Mouse (Mus musculus) embryonic facial prominence, embryonic 11.5 days (tissue): ENCODE data around the gene Mcee. TPM values are rescaled to one million over a fixed set of nuclear protein-coding genes. Genes with fewer than 3 reads are reported as not detected.

Experiments used
- ATAC-seq: fragments of 200-750 bp; cut with Nextera tagmentation; replicated peaks from 2 replicates; pipeline ENCODE4 v1.8.0; 2017; ENCODE audit warnings: low read depth; ENCODE audit not compliant: insufficient number of reproducible peaks, low FRiP score, low TSS enrichment
- DNase-seq: peaks from one replicate; pipeline ENCODE4 v3.0.0-alpha.2; 2015; ENCODE audit warnings: low spot score
- H3K27ac ChIP-seq: fragments of 300-500 bp; sonication (generic); replicated peaks from 2 replicates; pipeline ENCODE4 v1.5.1; 2014; ENCODE audit warnings: mild to moderate bottlenecking, low read depth, low read length, control low read depth
- H3K27me3 ChIP-seq: fragments of 300-500 bp; sonication (generic); 2 replicates; pipeline ENCODE4 v1.6.1; 2014; ENCODE audit warnings: mild to moderate bottlenecking, low read length, moderate library complexity, mixed read lengths; ENCODE audit not compliant: control insufficient read depth, insufficient read depth
- H3K36me3 ChIP-seq: fragments of 300-500 bp; sonication (generic); replicated peaks from 2 replicates; pipeline ENCODE4 v1.6.1; 2014; ENCODE audit warnings: low read depth, mild to moderate bottlenecking, low read length, moderate library complexity, mixed read lengths; ENCODE audit not compliant: control insufficient read depth, insufficient read depth
- H3K4me1 ChIP-seq: fragments of 300-500 bp; sonication (generic); 2 replicates; pipeline ENCODE4 v1.6.1; 2014; ENCODE audit warnings: low read length, mixed read lengths; ENCODE audit not compliant: control insufficient read depth, insufficient read depth
- H3K4me2 ChIP-seq: fragments of 300-500 bp; sonication (generic); 2 replicates; pipeline ENCODE4 v1.6.1; 2014; ENCODE audit warnings: low read depth, mild to moderate bottlenecking, control low read depth, low read length, moderate library complexity
- H3K4me3 ChIP-seq: fragments of 300-500 bp; sonication (generic); 2 replicates; pipeline ENCODE4 v1.5.1; 2014; ENCODE audit warnings: low read depth, low read length, control low read depth
- H3K9ac ChIP-seq: fragments of 300-500 bp; sonication (generic); replicated peaks from 2 replicates; pipeline ENCODE4 v1.6.1; 2014; ENCODE audit warnings: mild to moderate bottlenecking, control low read depth, low read length
- H3K9me3 ChIP-seq: fragments of 300-500 bp; sonication (generic); replicated peaks from 2 replicates; pipeline ENCODE4 v1.6.1; 2016; ENCODE audit warnings: mild to moderate bottlenecking, low read length, inconsistent platforms, mixed read lengths; ENCODE audit not compliant: control insufficient read depth
- WGBS: fragments of 180-500 bp; shearing (Covaris S2); extraction: QIAGEN DNeasy Blood & Tissue Kit; methylation state at CpG from one replicate; pipeline ENCODE4 v1.1.7; 2014; 5-methylcytosine and 5-hydroxymethylcytosine counted together
- polyA plus RNA-seq: library from polyadenylated mRNA; unstranded; fragments of >200 nt; fragmentation: Nextera tagmentation; extraction: Ambion mirVana; gene quantifications from 2 replicates; pipeline ENCODE4 v1.2.1, GENCODE M21; 2014

Mcee gene
- polyA plus RNA-seq, 1 experiment from 2014 or later, result 44.3 TPM

- H3K4me1 ChIP-seq, result no peaks in the 10 kb centered on the region; the same call in 1 of the 2 replicates
- H3K27ac ChIP-seq, result no peak overlapping the region
- no peaks in the 10 kb centered on the region for H3K9me3 ChIP-seq
- H3K4me2 ChIP-seq, result no peak overlapping the region
- no peaks in the 10 kb centered on the region for H3K27me3 ChIP-seq
- DNase-seq (no peak), ATAC-seq (no peak)
- H3K36me3 ChIP-seq, result no peaks in the 10 kb centered on the region; the same call in none of the 2 replicates
- H3K4me3 ChIP-seq, result no peak overlapping the region
- no peak overlapping the region for H3K9ac ChIP-seq
- WGBS, result 72% methylated on average over 20 of the region's 20 CpGs
Measured at GRCm38 (mm10) chr7:64359943-64360585, 32.3 kb upstream of the Mcee start.

GRCm38 (mm10) chr7:64360586-64360945 is 31.8 kb upstream of the Mcee start:
- no peak overlapping the region for H3K9ac ChIP-seq
- H3K4me1 ChIP-seq, result no peaks in the 10 kb centered on the region; the same call in 1 of the 2 replicates
- no peak overlapping the region for H3K27ac ChIP-seq
- ATAC-seq (no peak), DNase-seq (no peak)
- H3K9me3 ChIP-seq, result no peaks in the 10 kb centered on the region
- no peaks in the 10 kb centered on the region; the same call in none of the 2 replicates for H3K36me3 ChIP-seq
- H3K4me3 ChIP-seq, result no peak overlapping the region
- H3K4me2 ChIP-seq, result no peak overlapping the region
- H3K27me3 ChIP-seq, result no peaks in the 10 kb centered on the region
- WGBS, result 40% methylated on average over 3 of the region's 3 CpGs

GRCm38 (mm10) chr7:64365863-64366262 is 26.5 kb upstream of the Mcee start:
- Histone ChIP-seq H3K9ac (no peak overlapping the region), H3K27ac (no peak overlapping the region), H3K27me3 (no peaks in the 10 kb centered on the region), H3K36me3 (no peaks in the 10 kb centered on the region; the same call in 1 of the 2 replicates), H3K4me3 (no peak overlapping the region), H3K4me2 (no peak overlapping the region), H3K4me1 (no peaks in the 10 kb centered on the region), H3K9me3 (no peaks in the 10 kb centered on the region)
- no peak for DNase-seq
- WGBS, result 92% methylated on average over 5 of the region's 5 CpGs
- ATAC-seq, result no peak

- H3K4me2 ChIP-seq, result no peak overlapping the region
- 88% methylated on average over 6 of the region's 6 CpGs for WGBS
- no peak overlapping the region for H3K4me3 ChIP-seq
- no peak overlapping the region for H3K9ac ChIP-seq
- no peaks in the 10 kb centered on the region for H3K9me3 ChIP-seq
- H3K4me1 ChIP-seq, result no peaks in the 10 kb centered on the region
- H3K27me3 ChIP-seq, result no peaks in the 10 kb centered on the region
- H3K36me3 ChIP-seq, result no peaks in the 10 kb centered on the region
- no peak for ATAC-seq
- no peak for DNase-seq
- H3K27ac ChIP-seq, result no peak overlapping the region
Measured at GRCm38 (mm10) chr7:64369841-64370240, 22.6 kb upstream of the Mcee start.

GRCm38 (mm10) chr7:64371940-64372878 is 20.2 kb upstream of the Mcee start:
- ATAC-seq, result no peak
- H3K4me3 ChIP-seq, result no peak overlapping the region
- no peaks in the 10 kb centered on the region; the same call in 1 of the 2 replicates for H3K36me3 ChIP-seq

GRCm38 (mm10) chr7:64373147-64373829 is 19.1 kb upstream of the Mcee start:
- WGBS, result 16% methylated on average over 18 of the region's 18 CpGs

More at GRCm38 (mm10) chr7:64371940-64372878, 20.2 kb upstream of the Mcee start:
- H3K9ac ChIP-seq, result no peak overlapping the region
- no peaks in the 10 kb centered on the region for H3K9me3 ChIP-seq
- no peaks in the 10 kb centered on the region for H3K27me3 ChIP-seq
- no peak overlapping the region for H3K4me2 ChIP-seq
- WGBS, result 92% methylated on average over 23 of the region's 23 CpGs
- no peak overlapping the region for H3K27ac ChIP-seq
- DNase-seq, result no peak
- H3K4me1 ChIP-seq, result no peaks in the 10 kb centered on the region

GRCm38 (mm10) chr7:64373830-64374562 is 18.4 kb upstream of the Mcee start, which contains the start of gene Fan1:
Gene Fan1 (minus strand): TSS chr7:64374095.
- ATAC-seq, result peak; percentile 94
- peaks cover 3% of the 10 kb centered on the region for H3K36me3 ChIP-seq
- WGBS, result 4% methylated on average over 27 of the region's 27 CpGs

More at GRCm38 (mm10) chr7:64373147-64373829, 19.1 kb upstream of the Mcee start:
- Histone ChIP-seq H3K4me2 (peak overlapping the region; percentile 61), H3K4me1 (no peaks in the 10 kb centered on the region), H3K27ac (peak overlapping the region; percentile 80), H3K9ac (peak overlapping the region; percentile 85), H3K36me3 (peaks cover 3% of the 10 kb centered on the region), H3K9me3 (no peaks in the 10 kb centered on the region), H3K4me3 (peak overlapping the region; percentile 56), H3K27me3 (no peaks in the 10 kb centered on the region)
- ATAC-seq (peak; percentile 47; the same call in 1 of the 2 replicates), DNase-seq (no peak)

More at GRCm38 (mm10) chr7:64373830-64374562, 18.4 kb upstream of the Mcee start, which contains the start of gene Fan1:
- Histone ChIP-seq H3K27me3 (no peaks in the 10 kb centered on the region), H3K9me3 (no peaks in the 10 kb centered on the region), H3K9ac (peak within 1 kb of the TSS; percentile 85), H3K27ac (peak within 1 kb of the TSS; percentile 80), H3K4me2 (peak within 1 kb of the TSS; percentile 61), H3K4me3 (peak within 1 kb of the TSS; percentile 56), H3K4me1 (no peaks in the 10 kb centered on the region)
- DNase-seq, result peak; percentile 89
